Mouse (Mus musculus): Measurements from ENCODE around the gene Isg20l2. TPM values are rescaled to one million over a fixed set of nuclear protein-coding genes. Genes with fewer than 3 reads are reported as not detected.

Gene Isg20l2
- total and polyA plus RNA-seq, 2 experiments from 2014 or later: 8.2 to 16.2 TPM

DNA sequence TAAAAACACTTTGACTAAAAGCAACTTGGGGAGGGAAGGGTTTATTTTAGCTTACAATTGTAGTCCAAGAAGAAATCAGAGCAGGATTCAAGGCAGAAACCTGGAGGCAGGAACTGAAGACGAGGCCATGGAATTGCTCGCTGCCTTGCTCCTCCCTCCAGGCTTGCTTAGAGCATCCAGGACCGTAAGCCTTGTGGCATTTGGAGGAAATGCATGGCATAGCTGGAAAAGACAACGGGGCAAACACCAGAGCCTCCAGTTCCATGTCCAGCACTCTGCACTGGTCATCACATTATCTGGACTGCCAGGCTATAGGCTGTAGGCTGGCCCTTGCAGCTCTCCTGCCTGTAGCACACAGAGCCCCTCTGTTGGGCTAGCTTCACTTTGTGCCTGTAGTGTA is 4.4 kb downstream of the Isg20l2 start:
- TF ChIP-seq EP300 (IDR thresholded peaks at IDR 0.05; ENCODE audit: low read depth): no peak
- no peak for TF ChIP-seq CTCF (IDR thresholded peaks at IDR 0.05; ENCODE audit: low read depth)
- DNase-seq (ENCODE audit: low spot score) (no peak), ATAC-seq (ENCODE audit: insufficient read depth, low read depth) (no peak)
- no peak overlapping the region for H3K4me2 ChIP-seq (ENCODE audit: low read depth, low read length)
- peaks cover 60% of the 10 kb centered on the region for H3K36me3 ChIP-seq (replicated peaks; ENCODE audit: control insufficient read depth, insufficient read depth, low read length)
- H3K9me3 ChIP-seq (replicated peaks; ENCODE audit: control insufficient read depth, low read length): no peaks in the 10 kb centered on the region
- H3K27me3 ChIP-seq (ENCODE audit: control insufficient read depth, insufficient read depth, low read length): no peaks in the 10 kb centered on the region
- 63% methylated on average over 4 of the region's 4 CpGs for WGBS
- no peak overlapping the region for H3K4me3 ChIP-seq (ENCODE audit: low read depth, low read length)
- H3K4me1 ChIP-seq (ENCODE audit: control insufficient read depth, insufficient read depth): peaks cover 7% of the 10 kb centered on the region
- H3K9ac ChIP-seq (replicated peaks; ENCODE audit: low read depth, low read length): no peak overlapping the region
- H3K27ac ChIP-seq (ENCODE audit: low read depth): no peak overlapping the region

DNA sequence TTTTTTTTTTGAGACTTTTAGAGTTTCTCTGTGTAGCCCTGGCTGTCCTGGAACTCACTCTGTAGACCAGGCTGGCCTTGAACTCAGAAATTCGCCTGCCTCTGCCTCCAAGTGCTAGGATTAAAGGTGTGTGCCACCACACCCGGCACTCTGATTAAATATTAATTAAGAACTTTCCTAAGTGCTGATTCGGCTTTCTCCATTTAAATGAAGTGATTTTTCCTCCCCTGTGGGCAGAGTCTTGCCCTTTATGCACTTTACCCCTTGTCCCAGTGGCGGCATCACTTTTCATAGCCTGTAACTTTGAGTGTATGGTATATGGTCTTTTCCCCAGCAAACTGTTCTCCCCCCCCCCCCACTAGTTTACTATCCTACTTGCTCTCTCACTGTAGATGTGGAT is 5.1 kb downstream of the Isg20l2 start:
- ATAC-seq (ENCODE audit: insufficient read depth, low read depth) (no peak), DNase-seq (ENCODE audit: low spot score) (no peak)
- H3K9me3 ChIP-seq (replicated peaks; ENCODE audit: control insufficient read depth, low read length): no peaks in the 10 kb centered on the region
- H3K27ac ChIP-seq (ENCODE audit: low read depth): no peak overlapping the region
- WGBS: 83% methylated on average over 4 of the region's 4 CpGs
- H3K4me2 ChIP-seq (ENCODE audit: low read depth, low read length): no peak overlapping the region
- no peak overlapping the region for H3K9ac ChIP-seq (replicated peaks; ENCODE audit: low read depth, low read length)
- no peak for TF ChIP-seq CTCF (IDR thresholded peaks at IDR 0.05; ENCODE audit: low read depth)
- TF ChIP-seq EP300 (IDR thresholded peaks at IDR 0.05; ENCODE audit: low read depth): no peak
- peaks cover 67% of the 10 kb centered on the region for H3K36me3 ChIP-seq (replicated peaks; ENCODE audit: control insufficient read depth, insufficient read depth, low read length)
- H3K4me3 ChIP-seq (ENCODE audit: low read depth, low read length): no peak overlapping the region
- H3K27me3 ChIP-seq (ENCODE audit: control insufficient read depth, insufficient read depth, low read length): no peaks in the 10 kb centered on the region
- H3K4me1 ChIP-seq (ENCODE audit: control insufficient read depth, insufficient read depth): peaks cover 7% of the 10 kb centered on the region

DNA sequence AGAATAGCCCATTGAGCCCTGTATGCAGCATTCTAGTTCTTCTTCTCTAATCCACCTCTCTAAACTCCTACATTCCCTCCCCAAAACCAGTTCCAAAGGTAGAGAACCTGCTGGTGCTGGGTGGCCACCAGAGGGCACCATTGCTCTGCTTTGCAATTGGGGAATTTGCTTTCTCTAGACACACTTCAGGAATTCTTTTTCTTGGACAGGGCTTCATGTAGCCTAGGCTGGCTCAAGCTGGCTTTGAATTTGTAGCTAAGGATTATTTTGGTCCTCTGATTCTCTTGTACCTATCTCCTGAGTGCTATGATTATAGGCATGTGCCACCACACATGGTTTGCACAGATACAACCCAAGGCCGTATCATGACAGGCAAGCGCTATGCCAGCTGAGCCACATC is 5.7 kb downstream of the Isg20l2 start:
- WGBS: 98% methylated on average over 2 of the region's 2 CpGs
- H3K9me3 ChIP-seq (replicated peaks; ENCODE audit: control insufficient read depth, low read length): no peaks in the 10 kb centered on the region
- no peak overlapping the region for H3K4me2 ChIP-seq (ENCODE audit: low read depth, low read length)
- H3K27ac ChIP-seq (ENCODE audit: low read depth): no peak overlapping the region
- H3K4me1 ChIP-seq (ENCODE audit: control insufficient read depth, insufficient read depth): peaks cover 6% of the 10 kb centered on the region
- peaks cover 71% of the 10 kb centered on the region for H3K36me3 ChIP-seq (replicated peaks; ENCODE audit: control insufficient read depth, insufficient read depth, low read length)
- TF ChIP-seq CTCF (IDR thresholded peaks at IDR 0.05; ENCODE audit: low read depth): peak; percentile 97
- TF ChIP-seq EP300 (IDR thresholded peaks at IDR 0.05; ENCODE audit: low read depth): no peak
- ATAC-seq (ENCODE audit: insufficient read depth, low read depth) (peak; percentile 55; the same call in 1 of the 2 replicates), DNase-seq (ENCODE audit: low spot score) (peak; percentile 67)
- no peaks in the 10 kb centered on the region for H3K27me3 ChIP-seq (ENCODE audit: control insufficient read depth, insufficient read depth, low read length)
- no peak overlapping the region for H3K9ac ChIP-seq (replicated peaks; ENCODE audit: low read depth, low read length)
- H3K4me3 ChIP-seq (ENCODE audit: low read depth, low read length): no peak overlapping the region

DNA sequence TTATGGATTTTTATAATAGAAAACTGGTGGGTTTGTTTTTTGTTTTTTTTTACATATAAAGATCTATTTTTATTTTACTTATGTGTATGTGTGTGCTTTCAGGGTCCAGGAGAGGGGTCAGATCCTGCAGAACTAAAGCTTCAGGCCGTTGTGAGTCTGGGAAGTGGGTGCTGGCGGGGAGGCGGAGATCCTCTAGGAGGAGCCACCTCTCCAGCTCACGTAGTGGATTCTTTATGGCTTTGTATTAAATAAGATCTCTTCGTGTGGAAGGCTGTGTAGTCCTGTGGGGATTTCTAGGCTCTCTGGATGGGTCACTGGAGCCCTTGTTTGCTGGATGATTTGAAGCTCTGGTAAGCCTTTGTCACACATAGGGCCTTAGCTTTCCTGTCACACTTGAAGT is 10.5 kb downstream of the Isg20l2 start:
- Histone ChIP-seq H3K9ac (replicated peaks; ENCODE audit: low read depth, low read length) (no peak overlapping the region), H3K27me3 (ENCODE audit: control insufficient read depth, insufficient read depth, low read length) (no peaks in the 10 kb centered on the region), H3K4me2 (ENCODE audit: low read depth, low read length) (no peak overlapping the region), H3K4me3 (ENCODE audit: low read depth, low read length) (no peak overlapping the region), H3K9me3 (replicated peaks; ENCODE audit: control insufficient read depth, low read length) (no peaks in the 10 kb centered on the region), H3K4me1 (ENCODE audit: control insufficient read depth, insufficient read depth) (no peaks in the 10 kb centered on the region), H3K27ac (ENCODE audit: low read depth) (no peak overlapping the region), H3K36me3 (replicated peaks; ENCODE audit: control insufficient read depth, insufficient read depth, low read length) (peaks cover 56% of the 10 kb centered on the region)
- 72% methylated on average over 5 of the region's 5 CpGs for WGBS
- DNase-seq (ENCODE audit: low spot score) (no peak), ATAC-seq (ENCODE audit: insufficient read depth, low read depth) (no peak)
- TF ChIP-seq CTCF (IDR thresholded peaks at IDR 0.05; ENCODE audit: low read depth) (no peak), EP300 (IDR thresholded peaks at IDR 0.05; ENCODE audit: low read depth) (no peak)

GRCm38 (mm10) chr3:87942471-87942870 is 12.4 kb downstream of the Isg20l2 start:
- Histone ChIP-seq H3K4me2 (ENCODE audit: low read depth, low read length) (no peak overlapping the region), H3K9ac (replicated peaks; ENCODE audit: low read depth, low read length) (no peak overlapping the region), H3K27me3 (ENCODE audit: control insufficient read depth, insufficient read depth, low read length) (peaks cover 14% of the 10 kb centered on the region; the same call in 1 of the 2 replicates), H3K27ac (ENCODE audit: low read depth) (no peak overlapping the region), H3K36me3 (replicated peaks; ENCODE audit: control insufficient read depth, insufficient read depth, low read length) (peaks cover 51% of the 10 kb centered on the region), H3K4me1 (ENCODE audit: control insufficient read depth, insufficient read depth) (peaks cover 2% of the 10 kb centered on the region; the same call in 1 of the 2 replicates), H3K9me3 (replicated peaks; ENCODE audit: control insufficient read depth, low read length) (no peaks in the 10 kb centered on the region), H3K4me3 (ENCODE audit: low read depth, low read length) (no peak overlapping the region)
- 90% methylated on average over 2 of the region's 2 CpGs for WGBS
- ATAC-seq (ENCODE audit: insufficient read depth, low read depth) (no peak), DNase-seq (ENCODE audit: low spot score) (no peak)
- TF ChIP-seq EP300 (IDR thresholded peaks at IDR 0.05; ENCODE audit: low read depth) (no peak), CTCF (IDR thresholded peaks at IDR 0.05; ENCODE audit: low read depth) (no peak)

DNA sequence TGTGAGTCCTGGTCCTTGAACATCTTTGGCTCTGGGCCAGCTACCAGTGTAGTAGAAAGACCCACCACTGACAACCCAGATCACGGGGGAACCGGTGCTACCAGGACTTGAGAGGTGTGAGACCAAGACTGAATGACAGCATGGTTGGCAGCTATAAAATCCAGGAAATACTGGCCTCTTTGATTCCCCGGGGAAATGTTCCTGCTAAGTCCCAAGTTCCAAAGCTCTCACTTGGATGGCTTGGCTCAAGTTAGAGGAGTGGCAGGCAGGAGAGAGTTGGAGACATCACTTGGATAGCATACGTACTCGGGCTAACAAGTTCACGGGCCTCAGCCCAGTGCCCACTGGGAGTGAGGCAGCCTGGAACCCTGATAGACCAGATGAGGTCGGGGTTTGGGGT is 13.5 kb downstream of the Isg20l2 start:
- Histone ChIP-seq H3K4me1 (ENCODE audit: control insufficient read depth, insufficient read depth) (peaks cover 10% of the 10 kb centered on the region), H3K4me2 (ENCODE audit: low read depth, low read length) (no peak overlapping the region), H3K9me3 (replicated peaks; ENCODE audit: control insufficient read depth, low read length) (no peaks in the 10 kb centered on the region), H3K27ac (ENCODE audit: low read depth) (no peak overlapping the region), H3K4me3 (ENCODE audit: low read depth, low read length) (no peak overlapping the region), H3K27me3 (ENCODE audit: control insufficient read depth, insufficient read depth, low read length) (peaks cover 25% of the 10 kb centered on the region), H3K36me3 (replicated peaks; ENCODE audit: control insufficient read depth, insufficient read depth, low read length) (peaks cover 40% of the 10 kb centered on the region), H3K9ac (replicated peaks; ENCODE audit: low read depth, low read length) (no peak overlapping the region)
- ATAC-seq (ENCODE audit: insufficient read depth, low read depth): no peak
- no peak for DNase-seq (ENCODE audit: low spot score)
- WGBS: 57% methylated on average over 7 of the region's 7 CpGs
- TF ChIP-seq CTCF (IDR thresholded peaks at IDR 0.05; ENCODE audit: low read depth) (no peak), EP300 (IDR thresholded peaks at IDR 0.05; ENCODE audit: low read depth) (no peak)

Data from heart, postnatal 0 days (tissue).